Mouse (Mus musculus) limb, embryonic 15.5 days (tissue): ENCODE results near the gene Jsrp1. TPM values are rescaled to one million over a fixed set of nuclear protein-coding genes. Genes with fewer than 3 reads are reported as not detected.

ENCODE experiments used
- ATAC-seq: fragments of 200-750 bp; cut with Nextera tagmentation; 2 replicates; pipeline ENCODE4 v1.8.0; 2017; ENCODE audit warnings: low read depth, moderate TSS enrichment; ENCODE audit not compliant: insufficient number of reproducible peaks, low FRiP score, low TSS enrichment
- H3K27ac ChIP-seq: fragments of 300-500 bp; sonication (generic); 2 replicates; pipeline ENCODE4 v1.5.1; 2015; ENCODE audit warnings: moderate library complexity, mild to moderate bottlenecking, inconsistent platforms
- H3K27me3 ChIP-seq: fragments of 300-500 bp; sonication (generic); 2 replicates; pipeline ENCODE4 v1.6.1; 2015; ENCODE audit warnings: inconsistent platforms
- H3K36me3 ChIP-seq: fragments of 300-500 bp; sonication (generic); 2 replicates; pipeline ENCODE4 v1.6.1; 2015; ENCODE audit warnings: inconsistent platforms
- H3K4me1 ChIP-seq: fragments of 300-500 bp; sonication (generic); 2 replicates; pipeline ENCODE4 v1.6.1; 2015; ENCODE audit warnings: inconsistent platforms
- H3K4me2 ChIP-seq: fragments of 300-500 bp; sonication (generic); 2 replicates; pipeline ENCODE4 v1.6.1; 2015; ENCODE audit warnings: mild to moderate bottlenecking, inconsistent platforms
- H3K4me3 ChIP-seq: fragments of 300-500 bp; sonication (generic); 2 replicates; pipeline ENCODE4 v1.5.1; 2015; ENCODE audit warnings: mild to moderate bottlenecking, inconsistent platforms
- H3K9ac ChIP-seq: fragments of 300-500 bp; sonication (generic); 2 replicates; pipeline ENCODE4 v1.6.1; 2015; ENCODE audit warnings: inconsistent platforms
- H3K9me3 ChIP-seq: fragments of 300-500 bp; sonication (generic); 2 replicates; pipeline ENCODE4 v1.6.1; 2016; ENCODE audit warnings: inconsistent platforms
- WGBS: fragments of 180-500 bp; shearing (Covaris S2); methylation state at CpG from one replicate; pipeline ENCODE4 v1.1.7; 2015; 5-methylcytosine and 5-hydroxymethylcytosine counted together
- microRNA counts: library from miRNA; unstranded; fragments of <30 nt; microRNA quantifications from one replicate; lab custom pipeline; 2016
- microRNA-seq: library from miRNA; unstranded; fragments of <30 nt; microRNA quantifications from one replicate; pipeline ENCODE4, GENCODE M21; 2016
- polyA plus RNA-seq: library from polyadenylated mRNA; unstranded; fragments of >200 nt; fragmentation: Nextera tagmentation; extraction: Ambion mirVana; gene quantifications from 2 replicates; pipeline ENCODE4 v1.2.1, GENCODE M21; 2015

Jsrp1 gene
- polyA plus RNA-seq, 1 experiment from 2014 or later = 7.5 TPM

DNA sequence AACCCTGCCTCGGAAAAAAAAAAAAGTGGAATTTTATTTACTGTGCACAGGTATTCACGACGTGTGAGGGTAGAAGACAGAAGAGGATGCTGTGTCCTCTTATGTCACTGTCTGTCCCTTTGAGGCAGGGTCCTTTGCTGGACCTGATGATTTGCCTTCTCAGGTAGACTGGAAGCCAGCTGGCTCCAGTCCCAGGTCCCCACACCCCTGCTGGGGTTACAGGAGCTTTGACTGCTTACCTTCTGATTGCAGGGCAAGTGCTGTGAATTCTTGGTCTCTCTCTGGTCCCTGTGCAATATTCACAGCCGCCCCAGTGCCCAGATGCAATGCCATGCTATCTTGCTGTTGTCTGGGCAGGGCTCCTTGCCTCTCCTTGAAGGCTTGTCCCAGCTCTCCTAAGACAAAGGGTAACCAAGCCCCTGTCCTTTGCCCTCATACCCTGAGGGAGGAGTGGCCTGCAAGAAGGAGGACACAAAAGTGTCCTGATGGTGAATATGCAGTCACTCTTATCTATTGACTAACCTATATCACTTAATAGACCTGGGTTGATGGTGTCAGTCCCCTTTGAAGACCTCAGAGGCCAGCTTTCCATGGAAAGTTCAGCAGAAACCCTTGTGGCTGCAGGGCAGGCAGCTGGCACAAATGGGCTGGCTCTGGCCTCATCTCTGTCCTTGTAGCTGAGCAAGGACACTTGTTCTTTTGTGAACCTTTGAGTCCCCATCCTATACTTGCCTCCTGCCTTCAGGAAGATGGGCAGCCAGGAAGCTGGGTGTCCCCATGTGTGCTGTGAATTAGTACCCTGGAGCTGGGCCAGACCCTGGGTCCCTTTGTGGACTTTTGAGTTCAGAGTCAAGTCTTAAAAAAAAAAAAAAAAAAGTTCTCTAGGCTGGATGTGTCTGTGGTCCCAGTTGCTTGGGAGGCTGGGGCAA is 52.4 kb downstream of the Jsrp1 start:
- peak overlapping the region; percentile 26; the same call in 1 of the 2 replicates for H3K9ac ChIP-seq
- H3K36me3 ChIP-seq = 0 out of 2 replicates have a peak, but pooled peaks cover 14% of the 10 kb centered on the region
- no peak for ATAC-seq
- no peak overlapping the region for H3K4me3 ChIP-seq
- no peaks in the 10 kb centered on the region for H3K27me3 ChIP-seq
- 87% methylated on average over 4 of the region's 4 CpGs for WGBS
- H3K4me2 ChIP-seq = no peak overlapping the region
- H3K4me1 ChIP-seq = peaks cover 48% of the 10 kb centered on the region
- no peaks in the 10 kb centered on the region for H3K9me3 ChIP-seq
- H3K27ac ChIP-seq = no peak overlapping the region

DNA sequence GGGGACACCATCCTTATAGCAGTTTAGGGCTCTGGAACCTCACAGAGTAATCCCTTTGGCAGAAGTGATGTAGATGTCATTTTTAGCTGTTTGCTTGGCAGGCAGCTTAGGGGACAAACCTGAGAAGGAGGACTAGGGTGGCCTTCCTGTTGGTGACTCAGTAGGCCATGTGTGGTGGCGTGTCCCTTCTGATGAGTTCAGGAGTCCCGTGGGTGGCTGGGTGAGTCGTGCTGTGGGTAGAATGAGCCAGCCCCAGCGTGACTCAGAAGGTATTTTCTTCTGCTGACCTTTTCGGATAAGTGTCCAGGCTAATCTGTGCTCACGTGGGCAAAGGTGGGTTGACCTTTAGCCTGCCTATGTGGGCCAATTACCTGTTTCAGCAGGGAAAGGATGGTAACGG is 54.6 kb downstream of the Jsrp1 start:
- no peak overlapping the region for H3K27ac ChIP-seq
- no peak overlapping the region for H3K4me2 ChIP-seq
- no peak overlapping the region for H3K9ac ChIP-seq
- WGBS = 81% methylated on average over 7 of the region's 7 CpGs
- H3K9me3 ChIP-seq = no peaks in the 10 kb centered on the region
- ATAC-seq = no peak
- peaks cover 55% of the 10 kb centered on the region for H3K4me1 ChIP-seq
- no peaks in the 10 kb centered on the region for H3K36me3 ChIP-seq
- H3K27me3 ChIP-seq = no peaks in the 10 kb centered on the region
- no peak overlapping the region for H3K4me3 ChIP-seq

MicroRNA genes within 50 kb of the gene (microRNA counts, 519-probe panel; counts per million panel counts)
- not detected for microRNA mmu-miR-1982 (lab: Ali Mortazavi, UCI)

Small RNA genes within 50 kb of the gene (microRNA-seq; reads per million reads assigned to microRNA genes)
- gene Mir1982 = 1.2 reads per million

Other genes with a start within 250 kb of the Jsrp1 start
- gene Klf16, start 236.2 kb downstream of the Jsrp1 start, polyA plus RNA-seq = 7.9 and 9.9 TPM in 2 replicates
- gene Abhd17a, start 223.2 kb downstream of the Jsrp1 start, polyA plus RNA-seq = 97.0 and 104 TPM in 2 replicates
- 100 and 102 TPM in 2 replicates for gene Scamp4, start 210.6 kb downstream of the Jsrp1 start, polyA plus RNA-seq
- gene Adat3, start 210.6 kb downstream of the Jsrp1 start, polyA plus RNA-seq = 6.4 and 8.0 TPM in 2 replicates
- 4.9 and 5.8 TPM in 2 replicates for gene Gm49322, start 207.5 kb downstream of the Jsrp1 start, polyA plus RNA-seq
- gene Csnk1g2, start 190.7 kb downstream of the Jsrp1 start, polyA plus RNA-seq = 126 and 148 TPM in 2 replicates
- gene Btbd2, start 156.4 kb downstream of the Jsrp1 start, polyA plus RNA-seq = 54.7 and 68.2 TPM in 2 replicates
- 90.1 and 97.5 TPM in 2 replicates for gene Mknk2, start 135.4 kb downstream of the Jsrp1 start, polyA plus RNA-seq
- gene Mob3a, start 111.5 kb downstream of the Jsrp1 start, polyA plus RNA-seq = 55.8 and 57.7 TPM in 2 replicates
- 25.9 and 31.0 TPM in 2 replicates for gene Izumo4, start 111.3 kb downstream of the Jsrp1 start, polyA plus RNA-seq
- gene Ap3d1, start 71.2 kb downstream of the Jsrp1 start, polyA plus RNA-seq = 72.3 and 75.0 TPM in 2 replicates
- gene Dot1l, start 58.3 kb downstream of the Jsrp1 start, polyA plus RNA-seq = 14.2 and 15.3 TPM in 2 replicates
- gene Sf3a2, start 15.3 kb downstream of the Jsrp1 start, polyA plus RNA-seq = 59.0 and 71.7 TPM in 2 replicates
- gene Plekhj1, start 14.9 kb downstream of the Jsrp1 start, polyA plus RNA-seq = 119 and 124 TPM in 2 replicates
- not detected in 2 replicates for gene Amh, start 8.3 kb downstream of the Jsrp1 start, polyA plus RNA-seq
- gene Oaz1, start 13.2 kb upstream of the Jsrp1 start, polyA plus RNA-seq = 1,708 and 1,872 TPM in 2 replicates
- 0.86 and 0.92 TPM in 2 replicates for gene Lingo3, start 30.5 kb upstream of the Jsrp1 start, polyA plus RNA-seq
- 231 and 258 TPM in 2 replicates for gene Lsm7, start 41.7 kb upstream of the Jsrp1 start, polyA plus RNA-seq
- gene Sppl2b, start 41.8 kb upstream of the Jsrp1 start, polyA plus RNA-seq = 44.5 and 47.4 TPM in 2 replicates
- 0.05 TPM in 1 of 2 replicates, not detected in the other for gene Tmprss9, start 58.4 kb upstream of the Jsrp1 start, polyA plus RNA-seq
- 312 and 329 TPM in 2 replicates for gene Timm13, start 87.5 kb upstream of the Jsrp1 start, polyA plus RNA-seq
- gene Lmnb2, start 104.7 kb upstream of the Jsrp1 start, polyA plus RNA-seq = 51.6 and 58.2 TPM in 2 replicates
- 44.4 and 44.7 TPM in 2 replicates for gene Gadd45b, start 116.6 kb upstream of the Jsrp1 start, polyA plus RNA-seq
- gene Gng7, start 201.4 kb upstream of the Jsrp1 start, polyA plus RNA-seq = 7.7 and 8.7 TPM in 2 replicates
- 0.05 and 0.29 TPM in 2 replicates for gene Diras1, start 212.2 kb upstream of the Jsrp1 start, polyA plus RNA-seq
- gene Slc39a3, start 223.9 kb upstream of the Jsrp1 start, polyA plus RNA-seq = 21.3 and 21.8 TPM in 2 replicates
- 200 and 204 TPM in 2 replicates for gene Sgta, start 246.7 kb upstream of the Jsrp1 start, polyA plus RNA-seq